Mouse (Mus musculus): ENCODE measurements around the gene Lima1.
"Not testable (repeated sequence)": the region's sequence is repeated elsewhere in the genome, so short reads cannot be mapped to it uniquely, and the experiment has no call there.

Lima1 gene

DNA sequence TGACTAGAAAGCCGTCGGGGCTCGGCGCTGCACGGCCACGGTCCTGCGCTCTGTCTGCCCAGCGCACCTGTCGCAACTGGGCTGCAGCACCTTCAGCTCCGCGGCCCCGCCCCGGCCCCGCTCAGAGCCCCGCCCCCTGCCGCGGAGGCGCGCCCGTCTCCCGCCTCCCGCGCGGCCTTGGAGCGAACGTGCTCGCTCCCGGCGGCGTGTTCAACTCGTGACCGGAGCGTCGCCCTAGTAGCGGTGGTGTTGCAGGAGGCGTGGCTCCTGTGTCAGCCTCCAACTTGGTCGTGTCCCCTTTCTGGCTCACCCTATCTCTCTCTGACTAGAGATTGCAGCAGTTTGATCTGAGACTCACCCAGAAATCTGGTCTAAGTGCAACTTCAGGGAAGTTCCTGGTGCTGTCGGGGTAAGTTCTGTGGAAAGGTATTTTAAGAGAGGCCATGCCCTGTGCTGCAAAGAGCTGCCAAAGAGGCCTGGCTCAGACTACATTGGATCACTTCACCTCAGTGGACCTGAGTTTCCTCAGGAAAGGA is at the start of gene Lima1:
Gene Lima1, minus strand, starts transcription at position 123 of the 536 bp plus-strand sequence.
- DNase-seq (ENCODE audit: low read depth, low spot score) = peak; percentile 89

- no peak for DNase-seq (ENCODE audit: low read depth, low spot score)
Observed at GRCm38 (mm10) chr15:99919601-99920158, 44.4 kb upstream of the Lima1 start.

DNA sequence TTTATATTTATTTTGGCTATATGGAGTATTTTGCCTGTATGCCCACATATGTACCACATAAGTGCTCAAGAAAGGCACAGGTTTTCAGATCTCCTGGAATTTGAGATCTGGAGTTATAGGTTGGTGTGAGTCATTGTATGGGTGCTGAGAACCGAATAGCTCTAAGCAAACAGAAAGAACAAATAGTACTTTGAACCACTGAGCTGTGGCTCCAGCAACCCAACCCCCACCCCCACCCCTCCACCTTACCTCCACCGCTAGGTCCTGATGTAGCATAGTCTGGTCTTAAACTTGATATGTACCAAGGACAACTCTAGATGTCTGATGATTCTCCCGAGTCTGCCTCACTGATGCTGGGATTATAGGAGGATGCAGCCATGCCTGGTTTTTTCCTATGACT is 42.0 kb upstream of the Lima1 start:
- no peak for DNase-seq (ENCODE audit: low read depth, low spot score)

- DNase-seq (ENCODE audit: low read depth, low spot score) = no peak
Observed at GRCm38 (mm10) chr15:99914613-99915012, 39.4 kb upstream of the Lima1 start.

DNA sequence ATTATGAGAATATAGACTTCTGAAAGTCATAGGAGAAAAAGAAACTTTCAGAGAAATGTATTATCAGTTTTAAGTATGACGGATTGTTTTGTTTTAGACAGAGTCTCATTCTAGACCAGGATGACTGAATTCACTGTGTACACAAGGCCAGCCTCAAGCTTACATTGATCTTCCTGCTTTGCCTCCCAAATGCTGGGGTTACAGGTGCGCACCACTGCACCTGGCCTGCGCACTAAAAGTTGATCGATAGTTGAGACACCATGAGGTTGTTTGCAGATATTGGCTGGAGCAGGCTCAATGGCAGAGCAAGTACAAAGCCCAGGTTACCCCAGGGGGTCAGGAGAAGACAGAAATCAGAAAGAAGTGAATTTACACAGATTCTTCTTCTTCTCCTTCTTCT is 36.5 kb upstream of the Lima1 start:
- no peak for DNase-seq (ENCODE audit: low read depth, low spot score)

DNA sequence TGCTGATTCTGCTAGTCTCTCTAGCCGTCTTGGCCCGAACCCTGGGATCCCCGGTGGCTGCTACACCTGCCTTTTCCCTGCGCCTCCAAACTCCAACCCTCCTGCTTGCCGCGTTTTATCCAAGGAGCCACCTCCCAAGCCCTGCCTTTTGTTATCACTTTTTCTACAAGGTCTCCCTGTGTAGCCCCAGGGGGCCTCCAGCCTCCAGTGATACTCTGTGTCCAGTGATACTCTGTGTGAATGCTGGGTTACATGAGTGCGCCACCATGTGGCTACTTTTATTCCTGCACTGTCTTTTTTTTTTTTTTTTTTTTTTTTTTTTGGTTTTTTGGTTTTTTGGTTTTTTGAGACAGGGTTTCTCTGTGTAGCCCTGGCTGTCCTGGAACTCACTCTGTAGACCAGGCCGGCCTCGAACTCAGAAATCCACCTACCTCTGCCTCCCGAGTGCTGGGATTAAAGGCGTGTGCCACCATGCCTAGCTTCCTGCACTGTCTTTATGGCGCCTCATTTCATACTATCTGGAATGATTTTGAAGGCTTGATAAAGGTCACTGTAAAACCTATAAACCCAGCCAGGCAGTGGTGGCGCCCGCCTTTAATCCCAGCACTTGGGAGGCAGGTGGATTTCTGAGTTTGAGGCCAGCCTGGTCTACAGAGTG is 34.2 kb upstream of the Lima1 start:
- DNase-seq (ENCODE audit: low read depth, low spot score) = peak; percentile 48

DNA sequence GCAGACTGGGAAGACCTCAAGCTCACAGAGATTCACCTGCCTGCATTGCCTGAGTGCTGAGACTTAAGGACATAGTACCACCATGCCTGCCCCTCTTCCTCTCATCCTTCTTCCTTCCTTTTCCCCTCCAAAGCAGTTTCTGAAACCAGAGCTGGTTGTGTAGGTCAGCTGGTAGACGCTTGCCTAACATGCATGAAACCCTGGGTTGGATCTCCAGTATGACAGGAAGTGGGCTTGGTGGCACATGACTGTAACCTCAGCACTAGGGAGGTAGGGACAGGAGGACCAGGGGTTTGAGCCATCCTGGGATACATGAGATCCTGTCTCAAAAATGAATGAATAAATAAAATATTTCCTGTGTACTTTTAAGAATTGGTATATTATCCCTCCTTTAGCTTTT is 32.3 kb upstream of the Lima1 start:
- DNase-seq (ENCODE audit: low read depth, low spot score) = no peak

GRCm38 (mm10) chr15:99907041-99907440 is 31.8 kb upstream of the Lima1 start:
- no peak for DNase-seq (ENCODE audit: low read depth, low spot score)

GRCm38 (mm10) chr15:99904841-99905240 is 29.6 kb upstream of the Lima1 start:
- no peak for DNase-seq (ENCODE audit: low read depth, low spot score)

DNA sequence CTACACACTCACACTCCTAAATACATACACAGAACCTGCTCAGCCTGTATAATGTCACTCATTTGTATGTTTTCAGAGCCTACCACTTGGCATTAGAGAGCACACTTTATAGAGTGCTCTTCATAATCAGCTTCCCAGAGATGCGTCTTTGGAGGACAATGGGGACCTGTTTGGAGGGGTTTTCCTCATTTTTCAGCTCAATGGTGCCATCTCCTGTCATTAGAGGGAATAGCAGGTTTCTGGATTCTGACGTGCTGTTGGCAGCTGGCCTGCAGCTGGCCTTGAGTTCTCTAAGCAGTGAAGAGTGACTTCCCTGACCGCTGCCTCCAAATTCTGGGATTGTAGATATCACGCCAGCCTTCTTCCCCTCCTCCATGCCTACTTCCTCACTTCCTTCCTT is 29.1 kb upstream of the Lima1 start:
- DNase-seq (ENCODE audit: low read depth, low spot score) = peak; percentile 91

DNA sequence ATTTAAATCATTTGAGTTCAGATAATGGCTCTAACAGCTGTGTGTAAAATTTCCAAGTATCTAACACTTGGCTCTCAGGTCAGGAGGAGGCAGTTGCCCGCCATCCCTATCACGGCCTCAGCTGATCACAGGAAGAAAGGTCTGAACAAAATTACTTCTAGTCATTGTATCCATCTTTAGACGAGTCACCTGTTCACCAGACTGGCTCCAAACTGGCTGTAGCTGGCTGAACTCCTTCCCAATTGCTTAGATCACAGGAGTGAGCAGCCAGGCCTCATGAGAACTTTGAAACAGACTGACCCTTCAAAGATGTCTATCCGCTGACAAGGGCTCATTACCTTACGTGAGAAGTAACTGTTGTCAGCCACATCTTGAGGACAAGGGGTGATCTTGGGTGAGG is 28.0 kb upstream of the Lima1 start:
- DNase-seq (ENCODE audit: low read depth, low spot score) = no peak

DNA sequence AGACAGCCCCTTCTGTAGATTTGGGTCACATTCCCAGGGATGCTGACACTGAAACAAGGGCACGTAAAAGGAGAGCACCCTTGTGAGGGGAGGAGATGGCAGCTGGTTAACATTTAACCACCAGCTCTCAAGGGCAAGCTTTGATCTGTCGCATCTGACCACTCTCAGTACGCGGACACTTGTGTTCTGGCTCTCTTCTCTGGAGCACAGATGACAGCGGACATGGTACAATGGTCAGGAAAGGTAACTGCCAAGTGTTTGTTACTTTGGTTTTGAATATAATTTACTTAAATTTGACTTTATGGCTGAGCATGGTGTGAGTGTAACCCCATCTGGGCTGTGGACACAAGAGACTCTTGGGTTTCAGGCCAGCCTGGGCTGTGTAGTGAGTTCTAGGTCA is 27.5 kb upstream of the Lima1 start:
- DNase-seq (ENCODE audit: low read depth, low spot score) = no peak

GRCm38 (mm10) chr15:99896621-99897020 is 21.4 kb upstream of the Lima1 start:
- DNase-seq (ENCODE audit: low read depth, low spot score) = no peak

DNA sequence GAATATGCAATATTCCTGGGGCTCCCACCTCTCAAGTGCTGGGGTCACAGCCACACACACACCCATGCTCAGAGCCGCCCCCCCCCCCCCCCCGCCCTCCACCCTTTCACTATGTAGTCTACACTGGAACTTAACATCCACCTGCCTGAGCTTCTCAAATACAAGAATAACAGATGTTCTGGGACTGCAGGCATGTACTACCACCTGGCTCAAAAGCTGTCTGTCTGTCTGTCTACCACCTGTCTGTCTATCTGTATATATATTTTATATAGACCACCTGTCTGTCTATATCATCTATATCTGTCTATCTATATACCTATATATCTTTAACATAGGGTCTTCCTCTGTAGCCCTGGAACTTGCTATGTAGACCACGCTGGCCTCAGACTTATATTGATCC is 16.1 kb upstream of the Lima1 start:
- DNase-seq (ENCODE audit: low read depth, low spot score) = no peak

DNA sequence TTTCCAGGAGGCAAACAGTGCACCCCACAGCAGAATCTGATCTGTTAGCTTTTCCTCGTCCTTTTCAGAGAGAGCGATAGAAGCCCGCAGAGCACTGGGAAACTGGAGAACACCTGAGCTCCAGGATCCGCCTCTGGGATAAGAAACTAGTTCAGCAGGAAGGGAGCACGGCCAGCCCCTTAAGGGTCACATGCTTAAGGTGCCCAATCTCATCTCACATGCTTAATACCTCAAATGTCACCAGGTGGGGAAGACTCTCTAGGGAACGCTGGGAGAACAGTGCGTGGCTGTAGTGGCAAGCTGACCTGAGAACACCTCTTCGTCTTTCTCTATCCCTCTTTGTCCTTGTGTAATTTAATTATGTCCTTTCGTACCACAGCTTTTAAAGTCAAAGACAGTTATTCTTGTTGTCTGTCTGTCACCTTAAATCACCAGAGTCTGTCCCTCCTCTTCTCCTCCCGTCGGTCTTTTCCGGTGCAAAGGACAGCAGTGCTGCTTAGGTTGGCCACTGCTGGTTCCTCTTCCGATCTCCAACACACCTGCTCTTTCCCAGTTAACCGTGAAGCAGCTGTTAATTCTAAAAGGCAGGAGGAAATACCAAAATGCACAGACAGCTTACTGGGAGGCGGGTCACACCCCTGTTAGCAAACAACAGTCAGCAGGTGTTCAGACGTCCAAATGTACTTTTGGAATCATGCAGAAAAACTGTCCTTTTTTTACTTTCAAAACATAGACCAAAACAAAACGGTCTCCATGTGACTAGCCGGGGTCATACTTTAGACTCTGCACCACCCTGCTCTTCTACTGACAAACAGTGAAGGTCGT is 15.4 kb upstream of the Lima1 start:
- peak; percentile 25 for DNase-seq (ENCODE audit: low read depth, low spot score)

- no peak for DNase-seq (ENCODE audit: low read depth, low spot score)
Observed at GRCm38 (mm10) chr15:99889275-99889874, 14.1 kb upstream of the Lima1 start.

DNA sequence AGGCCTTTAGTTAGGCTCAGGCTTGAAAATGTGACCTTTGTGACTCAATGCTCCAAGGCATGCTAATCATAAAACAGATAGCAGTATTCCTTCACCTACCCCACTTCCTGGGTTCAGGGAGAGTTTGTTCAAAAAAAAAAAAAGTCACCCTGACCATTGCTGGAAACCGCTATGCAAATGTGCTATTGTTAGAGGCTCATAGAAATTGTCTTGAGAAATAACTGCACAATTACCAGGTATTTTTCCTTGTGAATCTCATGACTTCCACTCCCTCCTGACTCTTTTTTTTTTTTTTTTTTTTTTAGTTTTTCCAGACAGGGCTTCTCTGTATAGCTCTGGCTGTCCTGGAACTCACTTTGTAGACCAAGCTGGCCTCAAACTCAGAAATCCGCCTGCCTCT is 11.9 kb upstream of the Lima1 start:
- DNase-seq (ENCODE audit: low read depth, low spot score) = not testable (repeated sequence)

DNA sequence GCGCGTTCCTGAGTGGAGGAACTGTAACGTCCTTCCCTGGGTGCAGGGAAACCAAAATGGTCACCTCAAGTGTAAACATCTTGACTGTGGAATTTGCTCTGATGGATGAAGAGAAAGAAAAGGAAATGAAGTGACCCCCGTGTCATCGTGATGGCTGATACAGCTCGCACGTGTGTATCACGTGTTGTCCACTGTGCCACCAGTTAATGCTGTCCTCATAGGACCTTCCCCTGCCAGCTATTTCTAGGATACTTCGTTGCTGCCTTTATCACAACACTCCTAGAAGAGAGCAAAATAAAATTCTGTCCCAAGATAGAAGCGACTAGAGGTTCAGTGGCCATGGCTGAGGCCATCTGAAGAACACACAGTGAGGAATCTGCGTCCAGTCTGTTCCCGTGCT is 8.8 kb upstream of the Lima1 start:
- DNase-seq (ENCODE audit: low read depth, low spot score) = no peak

DNA sequence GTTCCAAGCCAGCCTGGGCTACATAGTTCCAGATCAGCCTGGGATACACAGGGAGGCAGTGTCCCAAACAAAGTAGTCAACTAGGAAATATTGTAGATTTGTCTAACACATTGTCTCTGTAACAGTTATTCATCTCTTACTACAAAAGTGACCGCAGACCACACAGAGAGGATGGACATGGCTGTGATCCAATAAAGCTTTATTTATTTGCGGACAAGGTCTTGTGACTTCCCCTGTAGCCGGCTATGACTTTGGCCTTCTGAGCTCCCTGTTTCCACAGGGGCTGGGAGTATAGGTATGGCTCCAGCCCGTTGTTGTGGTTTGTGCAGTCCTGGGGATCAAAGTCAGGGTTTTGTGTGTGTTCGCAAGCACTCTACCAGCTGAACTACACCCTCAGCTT is 3.3 kb upstream of the Lima1 start:
- DNase-seq (ENCODE audit: low read depth, low spot score) = no peak

- no peak for DNase-seq (ENCODE audit: low read depth, low spot score)
Observed at GRCm38 (mm10) chr15:99874612-99875333, 483 bp downstream of the Lima1 start.

- DNase-seq (ENCODE audit: low read depth, low spot score) = no peak
Observed at GRCm38 (mm10) chr15:99872543-99872942, 2.7 kb downstream of the Lima1 start.

DNA sequence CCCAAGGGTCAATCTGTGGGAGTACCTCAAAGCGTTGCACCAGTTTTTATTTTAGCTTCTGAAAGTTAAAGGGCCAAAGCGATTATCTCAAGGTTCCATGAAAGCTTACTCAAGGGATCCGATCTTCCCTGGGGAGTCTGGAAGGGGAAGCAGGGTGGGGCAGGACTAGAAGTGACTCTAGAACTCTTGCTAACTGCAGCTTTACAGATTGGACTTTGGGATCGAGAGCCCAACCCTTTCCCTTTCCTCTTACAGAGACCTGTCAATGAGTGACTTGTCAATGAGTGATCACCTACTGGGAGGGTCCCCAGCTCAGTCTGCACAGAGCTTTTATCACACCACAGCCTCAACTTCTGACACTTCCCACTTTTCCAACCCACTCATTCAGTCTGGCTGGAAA is 7.6 kb downstream of the Lima1 start:
- no peak for DNase-seq (ENCODE audit: low read depth, low spot score)
